Mouse (Mus musculus): ENCODE measurements around the gene Cpeb3.
A peak's percentile ranks its signal among the peaks of the same experiment; 100 is the strongest.
"Not testable (repeated sequence)": the region's sequence is repeated elsewhere in the genome, so short reads cannot be mapped to it uniquely, and the experiment has no call there.

Gene Cpeb3

GRCm38 (mm10) chr19:37156770-37157336, 51.5 kb downstream of the Cpeb3 start:
- no peak for DNase-seq (ENCODE audit: low read depth, low spot score)

- DNase-seq (ENCODE audit: low read depth, low spot score): no peak
Observed at GRCm38 (mm10) chr19:37156040-37156439, 52.4 kb downstream of the Cpeb3 start.

GRCm38 (mm10) chr19:37147145-37147544, 61.3 kb downstream of the Cpeb3 start:
- no peak for DNase-seq (ENCODE audit: low read depth, low spot score)

GRCm38 (mm10) chr19:37145846-37146245, 62.6 kb downstream of the Cpeb3 start:
- DNase-seq (ENCODE audit: low read depth, low spot score): no peak

- no peak for DNase-seq (ENCODE audit: low read depth, low spot score)
Observed at GRCm38 (mm10) chr19:37145401-37145800, 63.0 kb downstream of the Cpeb3 start.

GRCm38 (mm10) chr19:37141623-37142022, 66.8 kb downstream of the Cpeb3 start:
- DNase-seq (ENCODE audit: low read depth, low spot score): no peak

- DNase-seq (ENCODE audit: low read depth, low spot score): no peak
Observed at GRCm38 (mm10) chr19:37137133-37137532, 71.3 kb downstream of the Cpeb3 start.

GRCm38 (mm10) chr19:37135459-37135858, 72.9 kb downstream of the Cpeb3 start:
- not testable (repeated sequence) for DNase-seq (ENCODE audit: low read depth, low spot score)

- no peak for DNase-seq (ENCODE audit: low read depth, low spot score)
Observed at GRCm38 (mm10) chr19:37133666-37134065, 74.7 kb downstream of the Cpeb3 start.

GRCm38 (mm10) chr19:37131660-37132059, 76.7 kb downstream of the Cpeb3 start:
- DNase-seq (ENCODE audit: low read depth, low spot score): no peak

- DNase-seq (ENCODE audit: low read depth, low spot score): no peak
Observed at GRCm38 (mm10) chr19:37128461-37128860, 79.9 kb downstream of the Cpeb3 start.

- DNase-seq (ENCODE audit: low read depth, low spot score): no peak
Observed at GRCm38 (mm10) chr19:37127018-37127567, 81.3 kb downstream of the Cpeb3 start.

- DNase-seq (ENCODE audit: low read depth, low spot score): no peak
Observed at GRCm38 (mm10) chr19:37124961-37125360, 83.4 kb downstream of the Cpeb3 start.

GRCm38 (mm10) chr19:37119281-37119680, 89.1 kb downstream of the Cpeb3 start:
- peak; percentile 56 for DNase-seq (ENCODE audit: low read depth, low spot score)

- no peak for DNase-seq (ENCODE audit: low read depth, low spot score)
Observed at GRCm38 (mm10) chr19:37115824-37116223, 92.6 kb downstream of the Cpeb3 start.

GRCm38 (mm10) chr19:37115374-37115773, 93.0 kb downstream of the Cpeb3 start:
- no peak for DNase-seq (ENCODE audit: low read depth, low spot score)

GRCm38 (mm10) chr19:37111831-37112230, 96.6 kb downstream of the Cpeb3 start:
- peak; percentile 92 for DNase-seq (ENCODE audit: low read depth, low spot score)

GRCm38 (mm10) chr19:37110494-37110893, 97.9 kb downstream of the Cpeb3 start:
- DNase-seq (ENCODE audit: low read depth, low spot score): peak; percentile 65

GRCm38 (mm10) chr19:37109853-37110252, 98.5 kb downstream of the Cpeb3 start:
- no peak for DNase-seq (ENCODE audit: low read depth, low spot score)

GRCm38 (mm10) chr19:37100689-37101088, 107.7 kb downstream of the Cpeb3 start:
- no peak for DNase-seq (ENCODE audit: low read depth, low spot score)

GRCm38 (mm10) chr19:37095666-37096330, 112.6 kb downstream of the Cpeb3 start:
- peak; percentile 46 for DNase-seq (ENCODE audit: low read depth, low spot score)

- no peak for DNase-seq (ENCODE audit: low read depth, low spot score)
Observed at GRCm38 (mm10) chr19:37093181-37093580, 115.2 kb downstream of the Cpeb3 start.
